Mouse (Mus musculus) testis, adult 2 months (tissue): Measurements from ENCODE around the gene Sympk. TPM values are rescaled to one million over a fixed set of nuclear protein-coding genes. Genes with fewer than 3 reads are reported as not detected.

Experiments used
- H3K27ac ChIP-seq: fragments of 200-500 bp; 2 replicates; pipeline ENCODE4 v1.5.1; 2012; ENCODE audit warnings: low read depth, low read length; ENCODE audit not compliant: control insufficient read depth, insufficient read depth
- H3K27me3 ChIP-seq: fragments of 200-500 bp; 2 replicates; pipeline ENCODE4 v1.6.1; 2012; ENCODE audit warnings: mild to moderate bottlenecking, low read length, moderate library complexity; ENCODE audit not compliant: control insufficient read depth, insufficient read depth
- H3K36me3 ChIP-seq: fragments of 200-500 bp; 2 replicates; pipeline ENCODE4 v1.6.1; 2012; ENCODE audit warnings: mild to moderate bottlenecking, low read length; ENCODE audit not compliant: control insufficient read depth, insufficient read depth
- H3K4me1 ChIP-seq: fragments of 200-500 bp; 2 replicates; pipeline ENCODE4 v1.6.1; 2012; ENCODE audit warnings: low read length; ENCODE audit not compliant: control insufficient read depth, insufficient read depth
- H3K4me3 ChIP-seq: fragments of 200-500 bp; 2 replicates; pipeline ENCODE4 v1.5.1; 2012; ENCODE audit warnings: low read depth, mild to moderate bottlenecking, low read length, moderate library complexity, mixed read lengths; ENCODE audit not compliant: control insufficient read depth
- CTCF ChIP-seq: fragments of 200-500 bp; IDR thresholded peaks from 2 replicates; pipeline ENCODE4 v1.5.1; 2012; ENCODE audit warnings: low read depth, mild to moderate bottlenecking, inconsistent platforms, low read length, moderate library complexity; ENCODE audit not compliant: control insufficient read depth, insufficient read depth, insufficient replicate concordance
- POLR2A ChIP-seq: fragments of 200-500 bp; IDR thresholded peaks from 2 replicates; pipeline ENCODE4 v1.6.1; 2012; ENCODE audit warnings: low read depth, mild to moderate bottlenecking, inconsistent platforms, low read length, moderate library complexity; ENCODE audit not compliant: control insufficient read depth
- polyA plus RNA-seq: library from polyadenylated mRNA; depleted of rRNA; stranded (reverse); fragments of >200 nt; gene quantifications from 2 replicates; pipeline ENCODE4 v1.2.3, GENCODE M21; 2012; rRNA removed

The Sympk gene
- polyA plus RNA-seq, 1 experiment = 196 TPM

DNA sequence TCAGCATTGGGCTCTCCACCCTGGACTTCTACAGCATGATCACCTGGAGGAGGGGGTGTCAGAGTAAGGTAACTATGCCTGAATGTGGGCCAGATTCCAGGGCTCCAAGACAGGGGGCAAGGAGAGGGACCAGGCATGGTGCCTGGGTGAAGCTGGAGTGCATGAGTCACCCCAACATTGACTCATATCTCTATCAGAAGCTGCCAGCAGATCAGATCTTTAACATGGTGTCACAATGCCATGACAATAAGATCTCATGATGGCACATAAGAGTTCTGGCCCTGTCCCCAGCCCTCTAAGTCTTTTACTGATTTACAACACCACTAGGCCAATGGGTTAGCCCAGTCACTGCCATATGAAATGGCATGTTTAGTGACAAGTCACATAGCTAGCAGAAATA, 79.6 kb downstream of the Sympk start:
- Histone ChIP-seq H3K27ac (no peak overlapping the region), H3K4me3 (no peak overlapping the region), H3K4me1 (no peaks in the 10 kb centered on the region), H3K27me3 (no peaks in the 10 kb centered on the region), H3K36me3 (no peaks in the 10 kb centered on the region)
- TF ChIP-seq POLR2A (no peak), CTCF (no peak)

Other genes starting within 250 kb of the Sympk start
- gene Psg19, start 225.9 kb upstream of the Sympk start, polyA plus RNA-seq = 8.5 and 11.8 TPM in 2 replicates
- 1.1 and 2.3 TPM in 2 replicates for gene Psg17, start 202.8 kb upstream of the Sympk start, polyA plus RNA-seq
- gene Mill2, start 184.4 kb upstream of the Sympk start, polyA plus RNA-seq = 0.63 and 0.94 TPM in 2 replicates
- gene Pglyrp1, start 153.0 kb upstream of the Sympk start, polyA plus RNA-seq = 0.14 TPM in 1 of 2 replicates, not detected in the other
- 23.8 and 26.8 TPM in 2 replicates for gene Ccdc61, start 114.0 kb upstream of the Sympk start, polyA plus RNA-seq
- gene Nova2, start 98.5 kb upstream of the Sympk start, polyA plus RNA-seq = 2.4 TPM in 2 replicates
- gene Nanos2, start 37.0 kb upstream of the Sympk start, polyA plus RNA-seq = 0.08 and 0.10 TPM in 2 replicates
- gene Mypop, start 33.1 kb upstream of the Sympk start, polyA plus RNA-seq = 35.6 and 42.9 TPM in 2 replicates
- gene Irf2bp1, start 20.3 kb upstream of the Sympk start, polyA plus RNA-seq = 4.9 and 5.4 TPM in 2 replicates
- 2.1 and 2.3 TPM in 2 replicates for gene Foxa3, start 839 bp upstream of the Sympk start, polyA plus RNA-seq
- 226 and 241 TPM in 2 replicates for gene Rsph6a, start 30.3 kb downstream of the Sympk start, polyA plus RNA-seq
- gene Dmwd, start 51.9 kb downstream of the Sympk start, polyA plus RNA-seq = 83.7 and 92.1 TPM in 2 replicates
- gene Dmpk, start 59.5 kb downstream of the Sympk start, polyA plus RNA-seq = 75.3 and 91.2 TPM in 2 replicates
- gene Six5, start 70.2 kb downstream of the Sympk start, polyA plus RNA-seq = 3.3 and 3.5 TPM in 2 replicates
- gene Gm4969, start 94.0 kb downstream of the Sympk start, polyA plus RNA-seq = 13.2 and 16.4 TPM in 2 replicates
- 49.3 and 59.7 TPM in 2 replicates for gene Fbxo46, start 95.5 kb downstream of the Sympk start, polyA plus RNA-seq
- 12.7 and 13.5 TPM in 2 replicates for gene Qpctl, start 124.9 kb downstream of the Sympk start, polyA plus RNA-seq
- gene Snrpd2, start 125.3 kb downstream of the Sympk start, polyA plus RNA-seq = 135 and 140 TPM in 2 replicates
- gene Gipr, start 141.8 kb downstream of the Sympk start, polyA plus RNA-seq = 20.9 and 24.3 TPM in 2 replicates
- gene Eml2, start 152.0 kb downstream of the Sympk start, polyA plus RNA-seq = 11.1 and 12.9 TPM in 2 replicates
- 9.5 and 16.2 TPM in 2 replicates for gene Gpr4, start 188.2 kb downstream of the Sympk start, polyA plus RNA-seq
- 13.6 and 14.5 TPM in 2 replicates for gene Opa3, start 204.0 kb downstream of the Sympk start, polyA plus RNA-seq
- gene Vasp, start 247.4 kb downstream of the Sympk start, polyA plus RNA-seq = 42.4 and 44.7 TPM in 2 replicates